Mouse (Mus musculus): ENCODE data around the gene Hnrnpdl.

Hnrnpdl gene

DNA sequence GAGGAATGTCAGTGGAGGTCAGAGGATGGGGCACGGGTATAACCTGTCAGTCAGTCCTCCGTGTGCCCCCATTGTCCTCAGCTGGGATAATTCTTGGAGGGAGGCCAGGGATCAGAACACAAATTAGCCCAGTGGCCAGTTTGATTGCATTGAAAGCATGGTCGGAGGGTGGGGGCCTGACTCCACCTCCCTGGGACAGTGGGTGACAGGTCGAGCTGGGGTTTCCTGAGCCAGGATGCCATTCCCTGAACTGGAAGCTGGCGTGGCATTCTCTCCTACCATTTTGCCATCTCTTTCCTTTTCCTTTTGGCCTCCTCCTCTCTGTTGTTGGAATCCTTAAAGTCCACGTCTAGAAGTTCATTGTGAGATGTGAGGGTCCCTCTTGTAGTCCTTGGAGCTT lies 33.6 kb downstream of the Hnrnpdl start:
- DNase-seq (ENCODE audit: low read depth, low spot score), result no peak

GRCm38 (mm10) chr5:100005431-100005830 lies 34.0 kb downstream of the Hnrnpdl start:
- DNase-seq (ENCODE audit: low read depth, low spot score), result no peak

DNA sequence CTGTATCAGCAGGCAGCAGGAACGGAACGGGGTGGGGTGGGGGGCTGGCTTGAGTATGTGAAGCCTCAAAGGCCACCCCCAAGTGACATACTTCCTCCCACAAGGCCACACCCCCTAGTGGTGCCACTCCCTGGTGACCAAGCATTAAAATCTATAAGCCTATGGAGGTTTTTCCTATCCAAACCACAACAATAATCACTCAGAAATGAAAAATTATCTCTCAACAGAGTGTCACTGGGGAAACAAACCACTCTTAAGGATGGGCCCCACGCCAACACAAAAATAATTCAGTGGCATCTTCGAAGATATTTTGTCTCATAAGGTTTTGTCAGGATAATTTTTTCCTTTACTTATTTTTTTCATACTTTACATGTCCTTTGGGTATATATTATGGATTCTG lies 35.6 kb downstream of the Hnrnpdl start:
- DNase-seq (ENCODE audit: low read depth, low spot score), result no peak

DNA sequence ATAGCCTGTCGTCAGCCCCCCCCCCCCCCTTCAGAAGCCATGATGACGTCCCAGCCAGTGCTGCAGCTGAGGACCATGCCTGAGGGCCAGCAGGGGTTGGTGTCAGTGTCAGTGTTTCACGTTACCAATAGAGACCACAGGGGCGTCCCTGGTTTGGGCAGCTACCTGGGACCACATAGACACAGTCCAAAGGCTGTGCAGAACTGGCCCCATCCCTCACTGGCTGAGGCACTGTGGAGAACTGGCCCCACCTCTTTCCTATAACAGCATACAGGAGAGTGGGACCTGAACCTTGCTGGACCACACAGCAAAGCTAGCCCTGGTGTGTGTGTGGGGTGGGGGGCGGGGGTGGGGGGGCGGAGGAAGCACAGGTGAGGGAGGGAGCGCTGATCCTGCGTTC lies 39.0 kb downstream of the Hnrnpdl start:
- DNase-seq (ENCODE audit: low read depth, low spot score), result no peak

- DNase-seq (ENCODE audit: low read depth, low spot score), result no peak
Observed at GRCm38 (mm10) chr5:100000048-100000447, 39.4 kb downstream of the Hnrnpdl start.

GRCm38 (mm10) chr5:99994680-99995079 lies 44.8 kb downstream of the Hnrnpdl start:
- DNase-seq (ENCODE audit: low read depth, low spot score), result no peak

DNA sequence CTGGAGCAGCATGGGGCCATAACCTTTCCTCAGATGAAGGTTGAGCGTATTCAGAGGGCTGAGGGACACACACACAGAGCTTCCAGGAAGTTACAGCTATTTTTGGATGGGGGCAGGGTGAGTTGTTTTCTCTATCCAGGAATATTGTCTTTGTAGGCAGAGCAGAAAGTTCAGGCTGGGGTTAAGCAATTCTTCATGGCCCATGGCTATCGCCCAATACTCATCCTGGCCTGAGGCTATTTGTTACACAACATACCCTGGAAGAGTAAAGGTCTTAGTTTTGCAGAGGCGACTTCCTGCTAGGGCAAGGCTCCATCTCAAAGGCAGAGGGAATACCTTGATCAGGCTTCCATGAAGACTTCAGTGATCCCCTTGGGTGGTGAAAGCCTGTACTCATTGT lies 45.3 kb downstream of the Hnrnpdl start:
- DNase-seq (ENCODE audit: low read depth, low spot score), result no peak

Data from mesoderm, embryonic 11.5 days (tissue).